ENCODE assay signal across 8 mouse cellular contexts in the genomic region with DNA sequence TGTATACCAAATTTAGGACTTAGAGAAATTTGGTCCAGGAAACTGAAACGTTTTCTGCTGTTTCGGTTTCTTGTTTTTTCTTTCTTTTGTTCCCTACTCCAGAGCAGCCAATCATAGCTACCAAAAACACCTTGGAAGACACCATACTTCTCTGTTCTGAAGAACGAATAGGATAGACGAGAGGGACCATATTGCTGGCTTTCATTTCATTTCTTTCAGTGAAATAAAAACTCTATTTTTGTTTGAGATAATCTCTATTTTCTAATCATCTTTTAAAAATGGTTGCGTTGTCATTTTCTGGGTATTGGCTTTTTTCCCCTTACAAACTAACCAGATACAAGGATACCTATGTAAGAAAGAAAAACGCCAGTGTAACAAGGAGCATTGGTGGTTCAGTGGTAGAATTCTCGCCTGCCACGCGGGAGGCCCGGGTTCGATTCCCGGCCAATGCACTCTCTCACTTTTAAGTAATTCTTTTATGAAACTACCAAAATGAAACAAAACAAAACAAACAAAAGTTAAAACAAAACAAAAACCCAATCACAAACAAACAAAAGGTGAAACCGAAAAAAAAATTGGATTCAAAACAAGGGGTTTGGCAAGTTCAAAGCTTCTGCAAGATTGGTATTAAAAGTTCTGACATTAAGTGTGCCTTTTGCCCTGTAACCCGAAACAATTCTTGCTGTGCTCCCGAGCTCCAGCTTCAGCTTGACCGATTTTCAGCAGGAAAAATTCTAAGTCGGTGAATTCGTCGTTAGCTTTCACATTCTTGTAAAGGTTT. TPM values are rescaled to one million over a fixed set of nuclear protein-coding genes. Genes with fewer than 3 reads are reported as not detected.
A peak's percentile ranks its signal among the peaks of the same experiment; 100 is the strongest.
DNase-seq lines count a peak whose midpoint lies in the region; ATAC-seq and TF ChIP-seq lines count a peak whose summit lies in the region.

No protein-coding gene starts in this region.

- under 1% methylated on average over 19 of the region's 19 CpGs for whole genome bisulfite sequencing in forebrain, embryonic 14.5 days

- H3K4me1 ChIP-seq in ES-E14 (ENCODE audit: control insufficient read depth in 2 of 2, insufficient read depth in 2 of 2, low read length in 2 of 2, poor library complexity in 1 of 2): peaks cover 3 to 8% of the 10 kb centered on the region in 2 experiments; a peak in 2 of 4 replicates
- H3K4me1 ChIP-seq in forebrain, embryonic 14.5 days (ENCODE audit: control insufficient read depth, insufficient read depth, low read length): no peaks in the 10 kb centered on the region

- H3K9me3 ChIP-seq in ES-E14 (ENCODE audit: control insufficient read depth, insufficient read depth, low read depth, low read length): no peaks in the 10 kb centered on the region
- H3K9me3 ChIP-seq in forebrain, embryonic 14.5 days (replicated peaks; ENCODE audit: control insufficient read depth, low read length): no peaks in the 10 kb centered on the region

- H3K36me3 ChIP-seq in ES-E14 (ENCODE audit: control insufficient read depth, insufficient read depth, low read length, poor library complexity, severe bottlenecking): no peaks in the 10 kb centered on the region
- H3K36me3 ChIP-seq in forebrain, embryonic 14.5 days (ENCODE audit: control insufficient read depth, insufficient read depth, low read length): no peaks in the 10 kb centered on the region

- in situ Hi-C loops in ES-E14 (cut with MboI; ENCODE audit: low sequenced_read_pairs in 2 of 2, unreplicated experiment in 2 of 2): loop anchor here (5.0 to 25.0 kb wide), 3 partner anchors 85 to 205 kb away; no protein-coding TSS in a partner anchor

- peak overlapping the region; percentile 78 for H3K4me2 ChIP-seq in forebrain, embryonic 14.5 days (ENCODE audit: low read length)

- no peaks in the 10 kb centered on the region for H3K27me3 ChIP-seq in forebrain, embryonic 14.5 days (replicated peaks; ENCODE audit: control insufficient read depth, insufficient read depth, low read length)

- H3K27ac ChIP-seq in ES-E14 (ENCODE audit: insufficient read depth, low read depth, low read length, poor library complexity, severe bottlenecking): peak overlapping the region; percentile 50; the same call in 1 of the 2 replicates
- H3K27ac ChIP-seq in forebrain, embryonic 14.5 days (ENCODE audit: low read depth, low read length): no peak overlapping the region

- peak overlapping the region; percentile 54; the same call in 1 of the 2 replicates for H3K9ac ChIP-seq in ES-E14 (ENCODE audit: insufficient read depth, low read depth, low read length, poor library complexity, severe bottlenecking)
- peak overlapping the region; percentile 49; the same call in 1 of the 2 replicates for H3K9ac ChIP-seq in forebrain, embryonic 14.5 days (ENCODE audit: low read length)

- ATAC-seq in forebrain, embryonic 14.5 days: peak; percentile 73

- peak overlapping the region; percentile 60 to 80 for H3K4me3 ChIP-seq in ES-E14 (ENCODE audit: insufficient read depth in 1 of 2, low read depth in 1 of 2, low read length in 2 of 2, poor library complexity in 1 of 2, severe bottlenecking in 1 of 2)
- H3K4me3 ChIP-seq in forebrain, embryonic 14.5 days (ENCODE audit: low read depth, low read length): peak overlapping the region; percentile 43

- no peak for DNase-seq in ES-E14 (ENCODE audit: low read depth, low spot score)
- peak; percentile 80 for DNase-seq in c-Kit-negative CD71-positive TER-119-positive erythroid progenitor cells, embryonic 14.5 days (ENCODE audit: low read depth, low spot score)
- DNase-seq in forebrain, embryonic 14.5 days (ENCODE audit: low spot score): peak; percentile 89
- DNase-seq in heart, postnatal 4 days: peak; percentile 79
- DNase-seq in layer of hippocampus, postnatal 10 days (ENCODE audit: low spot score in 2 of 2): peak; percentile 71 to 83
- DNase-seq in lung, postnatal 25 days (ENCODE audit: low spot score): peak; percentile 59
- peak; percentile 80 to 84 for DNase-seq in right cerebral cortex, adult 2 months (ENCODE audit: low spot score in 2 of 2)
- peak; percentile 62 to 70 for DNase-seq in urinary bladder, postnatal 36 days (ENCODE audit: low spot score in 2 of 2)

TF ChIP-seq in ES-E14, 5 proteins besides CTCF, POLR2A, EP300 and RAD21:
- TF ChIP-seq ZC3H11A (IDR thresholded peaks at IDR 0.05; ENCODE audit: borderline replicate concordance, low read depth, low read length) (no peak), MAFK (IDR thresholded peaks at IDR 0.05; ENCODE audit: insufficient read depth, low read depth, low read length) (peak; percentile 96)
TF ChIP-seq in ES-E14: peak in this region for 1.

RNA-seq across cellular contexts. Expression of a gene that starts 13.8 kb away (rescaled TPM):
- total RNA-seq in ES-E14 (2012; rRNA removed): 2,382 and 2,804 TPM in 2 replicates
- 4.3 and 7.1 TPM in 2 replicates for polyA plus RNA-seq in forebrain, embryonic 14.5 days (2014; fragmentation: Nextera tagmentation; extraction: Ambion mirVana)
- 1,000 to 10,000 TPM; 1,227 to 1,327 TPM for total RNA-seq in heart, postnatal 4 days (2021)
- 100 to 1,000 TPM; 280 to 315 TPM for total RNA-seq in layer of hippocampus, postnatal 10 days (2021)

RNA-seq across cellular contexts. Expression of a gene that starts 16.7 kb away (rescaled TPM):
- 1,402 and 1,887 TPM in 2 replicates for total RNA-seq in ES-E14 (2012; rRNA removed)
- 1.9 and 4.4 TPM in 2 replicates for polyA plus RNA-seq in forebrain, embryonic 14.5 days (2014; fragmentation: Nextera tagmentation; extraction: Ambion mirVana)
- 100 to 1,000 TPM; 480 to 499 TPM for total RNA-seq in heart, postnatal 4 days (2021)
- total RNA-seq in layer of hippocampus, postnatal 10 days (2021): 10 to 100 TPM; 45.7 to 51.3 TPM

RNA-seq across cellular contexts. Expression of a gene that starts 18.2 kb away (rescaled TPM):
- total RNA-seq in ES-E14 (2012; rRNA removed): 436 and 621 TPM in 2 replicates
- 2.2 and 5.3 TPM in 2 replicates for polyA plus RNA-seq in forebrain, embryonic 14.5 days (2014; fragmentation: Nextera tagmentation; extraction: Ambion mirVana)
- 100 to 1,000 TPM; 165 to 172 TPM for total RNA-seq in heart, postnatal 4 days (2021)
- total RNA-seq in layer of hippocampus, postnatal 10 days (2021): 10 to 100 TPM; 19.1 to 19.9 TPM

RNA-seq across cellular contexts. Expression of a gene that starts 26.2 kb away (rescaled TPM):
- total RNA-seq in ES-E14 (2012; rRNA removed): 98.5 and 146 TPM in 2 replicates
- polyA plus RNA-seq in forebrain, embryonic 14.5 days (2014; fragmentation: Nextera tagmentation; extraction: Ambion mirVana): 0.30 and 0.32 TPM in 2 replicates
- 10 to 100 TPM; 23.5 to 23.8 TPM for total RNA-seq in heart, postnatal 4 days (2021)
- 1 to 10 TPM; 5.1 TPM for total RNA-seq in layer of hippocampus, postnatal 10 days (2021)

RNA-seq across cellular contexts. Expression of a gene that starts 26.8 kb away (rescaled TPM):
- total RNA-seq in ES-E14 (2012; rRNA removed): 245 and 289 TPM in 2 replicates
- 0.62 and 0.89 TPM in 2 replicates for polyA plus RNA-seq in forebrain, embryonic 14.5 days (2014; fragmentation: Nextera tagmentation; extraction: Ambion mirVana)
- total RNA-seq in heart, postnatal 4 days (2021): 100 to 1,000 TPM; 121 to 128 TPM
- total RNA-seq in layer of hippocampus, postnatal 10 days (2021): 10 to 100 TPM; 28.3 to 32.7 TPM

Comparison
In these comparisons a context has a peak if more than half of its experiments do, and no peak if none do; other contexts are left out.
1. RNA of a gene that starts 16.7 kb away (total RNA-seq): 1,402 to 1,887 TPM in ES-E14 and 480 to 499 TPM in heart, postnatal 4 days; 45.7 to 51.3 TPM in layer of hippocampus, postnatal 10 days; every median in the first group is over 4 times any median in the second.
2. RNA of a gene that starts 18.2 kb away (total RNA-seq): 436 to 621 TPM in ES-E14 and 165 to 172 TPM in heart, postnatal 4 days; 19.1 to 19.9 TPM in layer of hippocampus, postnatal 10 days; every median in the first group is over 4 times any median in the second.